8 mouse cellular contexts compared by ENCODE assay signal in the genomic region with DNA sequence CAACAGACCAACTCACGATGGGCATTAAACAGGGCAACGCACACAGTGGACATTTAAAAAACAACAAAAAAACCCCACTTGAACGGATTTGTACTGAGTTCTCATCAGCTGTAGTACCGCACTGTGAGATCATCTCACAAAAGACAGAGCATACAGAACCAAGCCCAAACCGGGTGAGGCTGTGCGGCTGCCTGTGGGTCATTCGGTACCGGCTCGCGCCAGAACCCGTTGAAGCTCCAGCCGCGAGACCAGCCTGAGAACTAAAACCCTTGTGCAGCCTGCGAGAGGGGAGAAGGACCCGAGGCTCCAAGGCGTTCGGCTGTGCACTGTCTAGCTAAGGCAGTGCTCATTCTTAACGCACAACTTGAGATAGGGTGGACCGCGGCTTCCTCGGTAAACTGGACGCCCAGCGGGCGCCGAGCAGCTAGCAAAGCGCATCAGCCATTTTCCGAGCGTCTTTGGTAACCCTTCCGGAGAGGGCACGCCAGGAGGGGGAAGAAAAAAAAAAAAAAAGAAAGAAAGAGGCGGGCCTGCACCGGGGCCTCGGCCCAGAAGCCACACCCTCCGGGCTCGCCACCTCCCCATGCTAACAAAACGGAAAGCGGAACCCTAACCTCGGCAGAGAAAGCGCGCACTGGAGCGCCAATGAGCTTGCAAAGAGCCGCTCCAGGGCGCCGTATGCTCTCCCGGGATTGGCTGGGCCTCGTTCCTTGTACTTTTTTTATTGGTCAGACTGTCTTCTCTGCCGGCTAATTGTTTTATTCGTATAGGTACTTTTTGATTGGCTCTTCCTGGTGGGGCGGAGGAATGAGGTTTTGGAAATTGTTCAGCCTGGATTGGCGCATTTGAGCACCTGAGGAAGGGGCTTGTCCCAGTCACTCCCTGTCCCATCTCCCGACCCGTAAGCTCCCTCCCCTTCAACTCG. TPM values are rescaled to one million over a fixed set of nuclear protein-coding genes. Genes with fewer than 3 reads are reported as not detected.
DNase-seq lines count a peak whose midpoint lies in the region; ATAC-seq and TF ChIP-seq lines count a peak whose summit lies in the region.

No protein-coding gene starts in this region.

- H3K9ac ChIP-seq in forebrain, embryonic 16.5 days (replicated peaks; ENCODE audit: low read depth, low read length), result peak overlapping the region; percentile 79
- H3K9ac ChIP-seq in lung, embryonic 14.5 days, result peak overlapping the region; percentile 93

- intact Hi-C loops in heart, postnatal 36 days (cut with DNase I), result loop anchor here (1.0 to 10.0 kb wide), 3 partner anchors 270 to 1168 kb away; a partner anchor contains a TSS

- H3K4me2 ChIP-seq in forebrain, embryonic 16.5 days (ENCODE audit: low read length), result peak overlapping the region; percentile 86
- peak overlapping the region; percentile 86 for H3K4me2 ChIP-seq in lung, embryonic 14.5 days

- H3K27me3 ChIP-seq in G1E (ENCODE audit: insufficient read depth, low read length), result no peaks in the 10 kb centered on the region
- H3K27me3 ChIP-seq in forebrain, embryonic 16.5 days (replicated peaks; ENCODE audit: control insufficient read depth, insufficient read depth, low read length), result no peaks in the 10 kb centered on the region
- H3K27me3 ChIP-seq in lung, embryonic 14.5 days (ENCODE audit: insufficient read depth, low read length), result no peaks in the 10 kb centered on the region
- H3K27me3 ChIP-seq in thymus, adult 2 months (ENCODE audit: control insufficient read depth, insufficient read depth, low read length), result no peaks in the 10 kb centered on the region

- peak; percentile 92 for DNase-seq in G1E (ENCODE audit: low spot score)
- DNase-seq in cerebellum, adult 18-20 months, result peak; percentile 94 to 97
- peak; percentile 89 to 91 for DNase-seq in heart, postnatal 36 days
- DNase-seq in layer of hippocampus, adult 2 months (ENCODE audit: low spot score in 2 of 2), result peak; percentile 93 to 98
- DNase-seq in lung, embryonic 14.5 days, result peak; percentile 99
- DNase-seq in thymus, adult 2 months, result peak; percentile 92

- peaks cover 4% of the 10 kb centered on the region for H3K36me3 ChIP-seq in G1E (replicated peaks)
- no peaks in the 10 kb centered on the region for H3K36me3 ChIP-seq in forebrain, embryonic 16.5 days (ENCODE audit: control insufficient read depth, insufficient read depth)
- 0 out of 2 replicates have a peak, but pooled peaks cover under 1% of the 10 kb centered on the region for H3K36me3 ChIP-seq in lung, embryonic 14.5 days (ENCODE audit: insufficient read depth)
- H3K36me3 ChIP-seq in thymus, adult 2 months (ENCODE audit: control insufficient read depth, insufficient read depth, low read length), result no peaks in the 10 kb centered on the region

- peaks cover 16% of the 10 kb centered on the region; the same call in 1 of the 2 replicates for H3K4me1 ChIP-seq in G1E (ENCODE audit: insufficient read depth, low read depth, low read length)
- H3K4me1 ChIP-seq in forebrain, embryonic 16.5 days (replicated peaks; ENCODE audit: control insufficient read depth, insufficient read depth, low read length), result peaks cover 20% of the 10 kb centered on the region
- H3K4me1 ChIP-seq in lung, embryonic 14.5 days (ENCODE audit: insufficient read depth), result peaks cover 6% of the 10 kb centered on the region; the same call in 1 of the 2 replicates
- H3K4me1 ChIP-seq in olfactory bulb, adult 2 months (ENCODE audit: control insufficient read depth, insufficient read depth, low read length), result peaks cover 7% of the 10 kb centered on the region; the same call in 1 of the 2 replicates
- peaks cover 9% of the 10 kb centered on the region; the same call in 1 of the 2 replicates for H3K4me1 ChIP-seq in thymus, adult 2 months (replicated peaks; ENCODE audit: control insufficient read depth, insufficient read depth, low read length)

- H3K9me3 ChIP-seq in G1E (replicated peaks), result no peaks in the 10 kb centered on the region
- peaks cover 2% of the 10 kb centered on the region; the same call in 1 of the 2 replicates for H3K9me3 ChIP-seq in forebrain, embryonic 16.5 days (ENCODE audit: control insufficient read depth, low read length)
- H3K9me3 ChIP-seq in lung, embryonic 14.5 days (ENCODE audit: low read depth, low read length), result no peaks in the 10 kb centered on the region

- H3K4me3 ChIP-seq in G1E (ENCODE audit: low read depth, low read length), result peak overlapping the region; percentile 93
- peak overlapping the region; percentile 65 for H3K4me3 ChIP-seq in forebrain, embryonic 16.5 days (replicated peaks; ENCODE audit: low read length)
- peak overlapping the region; percentile 71 for H3K4me3 ChIP-seq in layer of hippocampus, adult 2 months
- peak overlapping the region; percentile 97 for H3K4me3 ChIP-seq in lung, embryonic 14.5 days (ENCODE audit: low read depth, low read length)
- H3K4me3 ChIP-seq in olfactory bulb, adult 2 months (ENCODE audit: insufficient read depth, low read depth, low read length), result peak overlapping the region; percentile 72
- H3K4me3 ChIP-seq in thymus, adult 2 months (ENCODE audit: control insufficient read depth, insufficient read depth, low read length), result peak overlapping the region; percentile 81

- ATAC-seq in G1E (ENCODE audit: extremely low read depth, insufficient number of reproducible peaks, low FRiP score, poor library complexity, severe bottlenecking), result peak; percentile 87
- ATAC-seq in forebrain, embryonic 16.5 days, result peak; percentile 96
- peak; percentile 97 for ATAC-seq in lung, embryonic 14.5 days (ENCODE audit: insufficient read depth)

- H3K27ac ChIP-seq in forebrain, embryonic 16.5 days (ENCODE audit: low read length), result peak overlapping the region; percentile 99
- H3K27ac ChIP-seq in layer of hippocampus, adult 2 months, result peak overlapping the region; percentile 100
- H3K27ac ChIP-seq in lung, embryonic 14.5 days (ENCODE audit: low read depth), result peak overlapping the region; percentile 100
- peak overlapping the region; percentile 75 for H3K27ac ChIP-seq in olfactory bulb, adult 2 months (ENCODE audit: insufficient read depth, low read depth, low read length)
- peak overlapping the region; percentile 94 for H3K27ac ChIP-seq in thymus, adult 2 months (ENCODE audit: control insufficient read depth, insufficient read depth, low read length)

- TF ChIP-seq CTCF in G1E (IDR thresholded peaks at IDR 0.05; ENCODE audit: low read depth, low read length), result no peak
- no peak for TF ChIP-seq CTCF in layer of hippocampus, adult 2 months (conservative IDR thresholded peaks at IDR 0.05)
- no peak for TF ChIP-seq CTCF in lung, embryonic 14.5 days (IDR thresholded peaks at IDR 0.05; ENCODE audit: low read depth)
- no peak for TF ChIP-seq CTCF in olfactory bulb, adult 2 months (IDR thresholded peaks at IDR 0.05; ENCODE audit: insufficient read depth, low read depth, low read length)
- no peak for TF ChIP-seq CTCF in thymus, adult 2 months (IDR thresholded peaks at IDR 0.05; ENCODE audit: borderline replicate concordance, control insufficient read depth, extremely low read depth, insufficient read depth, low read length, poor library complexity)

- WGBS in forebrain, embryonic 16.5 days, result under 1% methylated on average over 53 of the region's 53 CpGs
- under 1% methylated on average over 53 of the region's 53 CpGs for WGBS in lung, embryonic 14.5 days
- WGBS in olfactory bulb, adult 2 months, result under 1% methylated on average over 52 of the region's 53 CpGs
- under 1% methylated on average over 53 of the region's 53 CpGs for WGBS in thymus, adult 2 months

- TF ChIP-seq POLR2A in olfactory bulb, adult 2 months (IDR thresholded peaks at IDR 0.05; ENCODE audit: insufficient read depth, low read depth, low read length), result peak; percentile 47
- no peak; the same call in none of the 2 replicates for TF ChIP-seq POLR2A in thymus, adult 2 months (IDR thresholded peaks at IDR 0.05; ENCODE audit: control insufficient read depth, extremely low read depth, insufficient read depth, low read length, poor library complexity)

RNA-seq across cellular contexts. Expression of a gene that starts 0.7 kb away (rescaled TPM):
- total RNA-seq in G1E (2014; fragmentation: Nextera tagmentation), result 185 and 231 TPM in 2 replicates
- 137 and 138 TPM in 2 replicates for total RNA-seq in G1E (2017)
- 562 and 786 TPM in 2 replicates for polyA plus RNA-seq in G1E (2012)
- polyA plus RNA-seq in forebrain, embryonic 16.5 days (2015; fragmentation: Nextera tagmentation; extraction: Ambion mirVana), result 47.1 and 54.1 TPM in 2 replicates
- 10 to 100 TPM; 15.6 to 18.7 TPM for total RNA-seq in heart, postnatal 36 days (2021)
- total RNA-seq in layer of hippocampus, adult 2 months (2021), result 10 to 100 TPM; 26.3 to 26.6 TPM
- polyA plus RNA-seq in lung, embryonic 14.5 days (2014; fragmentation: Nextera tagmentation; extraction: Ambion mirVana), result 130 and 133 TPM in 2 replicates
- 86.3 TPM in 1 of 2 replicates, not detected in the other for polyA plus RNA-seq in olfactory bulb, adult 2 months (2012; ENCODE audit: insufficient read depth, insufficient read length, low replicate concordance, missing spikeins)
- polyA plus RNA-seq in thymus, adult 2 months (2012; rRNA removed), result 293 and 960 TPM in 2 replicates

Comparison
In these comparisons a context has a peak if more than half of its experiments do, and no peak if none do; other contexts are left out.
1. Peak in every context shown above with its lines: DNase-seq, ATAC-seq, H3K4me3 ChIP-seq and H3K27ac ChIP-seq.